Comparison of ENCODE assay signal across 9 mouse cellular contexts in the genomic region with DNA sequence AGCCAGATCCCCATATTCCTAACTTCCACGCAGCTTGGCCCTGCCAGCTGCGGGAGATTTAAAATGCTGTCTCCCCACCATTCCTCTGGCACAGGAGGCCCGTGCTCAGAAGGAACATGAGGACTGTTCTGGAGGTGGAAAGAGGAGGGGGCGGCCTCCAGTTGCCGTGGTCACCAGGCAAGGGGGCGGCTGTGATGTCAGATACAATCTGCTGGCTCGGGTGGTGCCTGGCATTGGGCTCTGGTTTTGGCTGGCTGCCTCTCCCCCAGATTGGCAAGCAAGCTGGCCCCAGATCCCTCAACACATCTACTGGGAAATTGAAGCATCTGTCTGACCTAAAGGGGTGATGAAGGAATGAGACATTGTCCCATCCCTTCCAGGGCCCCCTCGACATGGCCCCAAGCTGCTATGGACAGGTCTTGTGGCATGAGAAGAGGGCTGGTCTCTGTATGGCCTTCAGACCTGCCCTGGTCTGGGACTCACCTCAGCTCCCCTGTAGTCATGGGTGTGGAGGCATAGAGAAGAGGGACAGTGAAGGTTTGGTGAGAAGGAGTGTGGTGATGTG. TPM values are rescaled to one million over a fixed set of nuclear protein-coding genes. Genes with fewer than 3 reads are reported as not detected.
A peak's percentile ranks its signal among the peaks of the same experiment; 100 is the strongest.
DNase-seq lines count a peak whose midpoint lies in the region; ATAC-seq and TF ChIP-seq lines count a peak whose summit lies in the region.
"Had no signal": no experiment of that assay in that cellular context is flagged by ENCODE, and none has a peak within 500 bp of the region (broad histone marks: within the 10 kb centered on the region; RNA-seq: fewer than 3 reads in every experiment).

No protein-coding gene starts in this region.

- DNase-seq in kidney, postnatal 0 days (ENCODE audit: low spot score): no peak
- no peak for DNase-seq in kidney, postnatal 36 days
- peak; percentile 88 to 93 for DNase-seq in left cerebral cortex, adult 18-20 months (ENCODE audit: low spot score in 2 of 2)
- DNase-seq in right cerebral cortex, adult 2 months (ENCODE audit: low spot score in 2 of 2): peak; percentile 88 to 90
- DNase-seq in lung, adult 18-20 months: no peak
- no peak for DNase-seq in ovary, postnatal 36 days (ENCODE audit: low spot score)
- DNase-seq in adrenal gland, postnatal 14 days: no peak

- no peak overlapping the region for H3K27ac ChIP-seq in kidney, postnatal 0 days
- H3K27ac ChIP-seq: stomach, embryonic 15.5 days had no signal

- no peak for TF ChIP-seq CTCF in kidney, postnatal 0 days (IDR thresholded peaks at IDR 0.05; ENCODE audit: low read depth)

- H3K4me1 ChIP-seq in kidney, postnatal 0 days (replicated peaks; ENCODE audit: insufficient read depth, low read length): peaks cover 15% of the 10 kb centered on the region

- 0 out of 2 replicates have a peak, but pooled peaks cover 4% of the 10 kb centered on the region for H3K36me3 ChIP-seq in kidney, postnatal 0 days (ENCODE audit: insufficient read depth, low read length)
- H3K36me3 ChIP-seq: stomach, embryonic 15.5 days had no signal

- no peak overlapping the region for H3K9ac ChIP-seq in kidney, postnatal 0 days (ENCODE audit: low read depth, low read length)
- H3K9ac ChIP-seq: stomach, embryonic 15.5 days had no signal

- H3K27me3 ChIP-seq in kidney, postnatal 0 days (ENCODE audit: insufficient read depth, low read length): no peaks in the 10 kb centered on the region
- H3K27me3 ChIP-seq: stomach, embryonic 15.5 days had no signal

- 45% methylated on average over 8 of the region's 8 CpGs for WGBS in kidney, postnatal 0 days

- no peak overlapping the region for H3K4me3 ChIP-seq in kidney, postnatal 0 days (replicated peaks; ENCODE audit: low read depth, low read length)

- H3K9me3 ChIP-seq in kidney, postnatal 0 days (replicated peaks; ENCODE audit: low read length): no peaks in the 10 kb centered on the region
- H3K9me3 ChIP-seq: stomach, embryonic 15.5 days had no signal

- 0 out of 2 replicates have a peak overlapping the region, but pooled peaks have one; percentile 90 for H3K4me2 ChIP-seq in kidney, postnatal 0 days (ENCODE audit: low read length)

- ATAC-seq in kidney, postnatal 0 days (replicated peaks; ENCODE audit: low FRiP score, low read depth): no peak
- peak; percentile 62 for ATAC-seq in frontal cortex, adult (ENCODE audit: low TSS enrichment)

RNA-seq across cellular contexts. Expression of gene Plekhg5, which starts 16.3 kb away (rescaled TPM):
- polyA plus RNA-seq in kidney, postnatal 0 days (2015; fragmentation: Nextera tagmentation; extraction: Ambion mirVana): 18.3 and 19.3 TPM in 2 replicates
- total RNA-seq in left cerebral cortex, adult 18-20 months (2021): 10 to 100 TPM; 80.0 to 91.9 TPM
- total RNA-seq in adrenal gland, postnatal 14 days (2021): 16.9 and 21.5 TPM in 2 replicates

RNA-seq across cellular contexts. Expression of gene Tnfrsf25, which starts 27.1 kb away (rescaled TPM):
- polyA plus RNA-seq in kidney, postnatal 0 days (2015; fragmentation: Nextera tagmentation; extraction: Ambion mirVana): 0.68 and 0.83 TPM in 2 replicates
- total RNA-seq in left cerebral cortex, adult 18-20 months (2021): 10 to 100 TPM; 19.0 to 20.7 TPM
- 2.9 and 4.8 TPM in 2 replicates for total RNA-seq in adrenal gland, postnatal 14 days (2021)

RNA-seq across cellular contexts. Expression of gene Nol9, which starts 49.5 kb away (rescaled TPM):
- 20.0 and 20.5 TPM in 2 replicates for polyA plus RNA-seq in kidney, postnatal 0 days (2015; fragmentation: Nextera tagmentation; extraction: Ambion mirVana)
- 10 to 100 TPM; 16.4 to 19.2 TPM for total RNA-seq in left cerebral cortex, adult 18-20 months (2021)
- 24.0 and 26.9 TPM in 2 replicates for total RNA-seq in adrenal gland, postnatal 14 days (2021)

RNA-seq across cellular contexts. Expression of gene Tas1r1, which starts 50.3 kb away (rescaled TPM):
- polyA plus RNA-seq in kidney, postnatal 0 days (2015; fragmentation: Nextera tagmentation; extraction: Ambion mirVana): 0.39 and 0.45 TPM in 2 replicates
- total RNA-seq in left cerebral cortex, adult 18-20 months (2021): under 1 TPM; 0.49 to 0.68 TPM
- not detected in 2 replicates for total RNA-seq in adrenal gland, postnatal 14 days (2021)

Comparison
In these comparisons a context has a peak if more than half of its experiments do, and no peak if none do; other contexts are left out.
1. DNase-seq: peak in left cerebral cortex, adult 18-20 months (2 of 2) and right cerebral cortex, adult 2 months (2 of 2); none in kidney, postnatal 0 days (single experiment), kidney, postnatal 36 days (0 of 2), lung, adult 18-20 months (0 of 2), ovary, postnatal 36 days (single experiment) and adrenal gland, postnatal 14 days (single experiment).